Mouse (Mus musculus) limb, embryonic 15.5 days (tissue): ENCODE data around the gene 2210408I21Rik. TPM values are rescaled to one million over a fixed set of nuclear protein-coding genes. Genes with fewer than 3 reads are reported as not detected.
"Not testable (repeated sequence)": the region's sequence is repeated elsewhere in the genome, so short reads cannot be mapped to it uniquely, and the experiment has no call there.

Experiments
- ATAC-seq: fragments of 200-750 bp; cut with Nextera tagmentation; 2 replicates; pipeline ENCODE4 v1.8.0; 2017; ENCODE audit warnings: low read depth, moderate TSS enrichment; ENCODE audit not compliant: insufficient number of reproducible peaks, low FRiP score, low TSS enrichment
- H3K27ac ChIP-seq: fragments of 300-500 bp; sonication (generic); 2 replicates; pipeline ENCODE4 v1.5.1; 2015; ENCODE audit warnings: moderate library complexity, mild to moderate bottlenecking, inconsistent platforms
- H3K27me3 ChIP-seq: fragments of 300-500 bp; sonication (generic); 2 replicates; pipeline ENCODE4 v1.6.1; 2015; ENCODE audit warnings: inconsistent platforms
- H3K36me3 ChIP-seq: fragments of 300-500 bp; sonication (generic); 2 replicates; pipeline ENCODE4 v1.6.1; 2015; ENCODE audit warnings: inconsistent platforms
- H3K4me1 ChIP-seq: fragments of 300-500 bp; sonication (generic); 2 replicates; pipeline ENCODE4 v1.6.1; 2015; ENCODE audit warnings: inconsistent platforms
- H3K4me2 ChIP-seq: fragments of 300-500 bp; sonication (generic); 2 replicates; pipeline ENCODE4 v1.6.1; 2015; ENCODE audit warnings: mild to moderate bottlenecking, inconsistent platforms
- H3K4me3 ChIP-seq: fragments of 300-500 bp; sonication (generic); 2 replicates; pipeline ENCODE4 v1.5.1; 2015; ENCODE audit warnings: mild to moderate bottlenecking, inconsistent platforms
- H3K9ac ChIP-seq: fragments of 300-500 bp; sonication (generic); 2 replicates; pipeline ENCODE4 v1.6.1; 2015; ENCODE audit warnings: inconsistent platforms
- H3K9me3 ChIP-seq: fragments of 300-500 bp; sonication (generic); 2 replicates; pipeline ENCODE4 v1.6.1; 2016; ENCODE audit warnings: inconsistent platforms
- WGBS: fragments of 180-500 bp; shearing (Covaris S2); methylation state at CpG from one replicate; pipeline ENCODE4 v1.1.7; 2015; 5-methylcytosine and 5-hydroxymethylcytosine counted together
- polyA plus RNA-seq: library from polyadenylated mRNA; unstranded; fragments of >200 nt; fragmentation: Nextera tagmentation; extraction: Ambion mirVana; gene quantifications from 2 replicates; pipeline ENCODE4 v1.2.1, GENCODE M21; 2015

The 2210408I21Rik gene
- polyA plus RNA-seq, result 8.6 and 9.8 TPM in 2 replicates

- peak within 1 kb of the TSS; percentile 90 for H3K27ac ChIP-seq
- WGBS, result under 1% methylated on average over 65 of the region's 65 CpGs
- no peaks in the 10 kb centered on the region for H3K27me3 ChIP-seq
- H3K36me3 ChIP-seq, result no peaks in the 10 kb centered on the region
- H3K9ac ChIP-seq, result peak within 1 kb of the TSS; percentile 93
- H3K9me3 ChIP-seq, result no peaks in the 10 kb centered on the region
- peak; percentile 93 for ATAC-seq
- H3K4me1 ChIP-seq, result peaks cover 6% of the 10 kb centered on the region; the same call in 1 of the 2 replicates
- peak within 1 kb of the TSS; percentile 89 for H3K4me3 ChIP-seq
- peak within 1 kb of the TSS; percentile 56 for H3K4me2 ChIP-seq
These were observed at the start of gene 2210408I21Rik, which contains the start of gene Slf1 for GRCm38 (mm10) chr13:77134931-77135620. 2210408I21Rik (plus strand) TSS chr13:77135540. Slf1 (minus strand) TSS chr13:77135473.

GRCm38 (mm10) chr13:77092876-77093275 is 42.5 kb upstream of the 2210408I21Rik start:
- 96% methylated on average over 1 of the region's 1 CpGs for WGBS
- ATAC-seq, H3K4me3 ChIP-seq, H3K4me2 ChIP-seq, H3K9me3 ChIP-seq, H3K9ac ChIP-seq, H3K27ac ChIP-seq, H3K4me1 ChIP-seq, H3K27me3 ChIP-seq: not testable (repeated sequence)
- peaks cover 10% of the 10 kb centered on the region for H3K36me3 ChIP-seq

DNA sequence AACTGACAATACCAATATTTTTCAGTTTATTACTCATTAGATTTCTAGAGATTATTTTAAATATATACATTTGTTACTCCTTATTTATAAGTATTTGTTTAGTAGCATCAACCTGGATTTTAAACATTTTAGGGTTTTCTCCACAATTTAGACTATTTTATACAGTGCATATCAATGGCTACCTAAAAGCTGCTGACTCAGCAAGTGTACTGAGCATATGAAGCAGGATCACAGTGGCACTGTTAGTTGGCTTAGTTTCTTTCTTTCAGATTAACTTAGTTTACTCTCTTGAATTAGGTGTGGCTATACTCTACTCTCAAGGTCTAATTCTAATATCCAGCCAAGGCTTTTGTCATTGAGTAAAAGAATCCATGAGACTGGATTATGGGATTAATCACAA is 27.6 kb upstream of the 2210408I21Rik start:
- no peak overlapping the region for H3K4me3 ChIP-seq
- no peaks in the 10 kb centered on the region for H3K9me3 ChIP-seq
- H3K9ac ChIP-seq, result no peak overlapping the region
- no peak overlapping the region for H3K4me2 ChIP-seq
- no peaks in the 10 kb centered on the region for H3K27me3 ChIP-seq
- no peak for ATAC-seq
- no peaks in the 10 kb centered on the region for H3K4me1 ChIP-seq
- H3K36me3 ChIP-seq, result peaks cover 8% of the 10 kb centered on the region
- no peak overlapping the region for H3K27ac ChIP-seq

DNA sequence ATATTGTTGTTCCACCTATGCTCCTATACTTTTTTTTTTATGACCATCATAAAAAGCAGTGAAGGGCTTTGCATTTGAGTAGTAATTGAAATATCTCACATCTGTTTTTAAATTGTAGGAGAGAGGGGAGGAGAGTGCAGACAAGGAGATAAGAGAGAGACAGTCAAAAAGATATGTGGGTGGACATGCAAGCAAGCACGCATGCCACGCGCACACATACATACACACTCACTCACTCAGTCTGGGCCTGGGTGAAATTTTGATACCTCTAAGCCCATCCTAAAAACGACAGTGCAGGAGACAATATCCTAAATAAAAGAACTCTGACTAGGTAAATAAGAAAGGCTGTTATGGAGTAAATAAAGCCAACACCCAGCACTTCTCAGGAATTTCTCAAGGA is 16.6 kb upstream of the 2210408I21Rik start:
- Histone ChIP-seq H3K36me3 (0 out of 2 replicates have a peak, but pooled peaks cover 2% of the 10 kb centered on the region), H3K9me3 (no peaks in the 10 kb centered on the region), H3K4me1 (no peaks in the 10 kb centered on the region), H3K9ac (no peak overlapping the region), H3K27ac (no peak overlapping the region), H3K4me2 (no peak overlapping the region), H3K4me3 (no peak overlapping the region), H3K27me3 (no peaks in the 10 kb centered on the region)
- whole genome bisulfite sequencing, result 96% methylated on average over 4 of the region's 4 CpGs
- ATAC-seq, result no peak

- H3K27me3 ChIP-seq, result no peaks in the 10 kb centered on the region
- no peak overlapping the region for H3K27ac ChIP-seq
- H3K9ac ChIP-seq, result no peak overlapping the region
- H3K9me3 ChIP-seq, result no peaks in the 10 kb centered on the region
- peaks cover 5% of the 10 kb centered on the region; the same call in 1 of the 2 replicates for H3K36me3 ChIP-seq
- no peak overlapping the region for H3K4me3 ChIP-seq
- H3K4me1 ChIP-seq, result no peaks in the 10 kb centered on the region
- ATAC-seq, result no peak
- 93% methylated on average over 3 of the region's 3 CpGs for WGBS
- no peak overlapping the region for H3K4me2 ChIP-seq
These were observed 10.2 kb upstream of the 2210408I21Rik start for GRCm38 (mm10) chr13:77125159-77125558.

GRCm38 (mm10) chr13:77128240-77128639 is 7.1 kb upstream of the 2210408I21Rik start:
- H3K36me3 ChIP-seq, result peaks cover 5% of the 10 kb centered on the region; the same call in 1 of the 2 replicates
- H3K9ac ChIP-seq, result no peak overlapping the region
- WGBS, result 82% methylated on average over 2 of the region's 2 CpGs

GRCm38 (mm10) chr13:77131132-77131531 is 4.2 kb upstream of the 2210408I21Rik start:
- no peak overlapping the region for H3K4me3 ChIP-seq
- ATAC-seq, result no peak
- no peaks in the 10 kb centered on the region for H3K27me3 ChIP-seq
- 0 out of 2 replicates have a peak, but pooled peaks cover 2% of the 10 kb centered on the region for H3K4me1 ChIP-seq
- no peak overlapping the region for H3K27ac ChIP-seq
- H3K36me3 ChIP-seq, result no peaks in the 10 kb centered on the region
- H3K9ac ChIP-seq, result no peak overlapping the region
- no peak overlapping the region for H3K4me2 ChIP-seq
- no peaks in the 10 kb centered on the region for H3K9me3 ChIP-seq
- WGBS, result 81% methylated on average over 2 of the region's 2 CpGs

More at GRCm38 (mm10) chr13:77128240-77128639, 7.1 kb upstream of the 2210408I21Rik start:
- Histone ChIP-seq H3K27me3 (no peaks in the 10 kb centered on the region), H3K9me3 (no peaks in the 10 kb centered on the region), H3K4me3 (no peak overlapping the region), H3K27ac (no peak overlapping the region), H3K4me2 (no peak overlapping the region), H3K4me1 (no peaks in the 10 kb centered on the region)
- no peak for ATAC-seq

DNA sequence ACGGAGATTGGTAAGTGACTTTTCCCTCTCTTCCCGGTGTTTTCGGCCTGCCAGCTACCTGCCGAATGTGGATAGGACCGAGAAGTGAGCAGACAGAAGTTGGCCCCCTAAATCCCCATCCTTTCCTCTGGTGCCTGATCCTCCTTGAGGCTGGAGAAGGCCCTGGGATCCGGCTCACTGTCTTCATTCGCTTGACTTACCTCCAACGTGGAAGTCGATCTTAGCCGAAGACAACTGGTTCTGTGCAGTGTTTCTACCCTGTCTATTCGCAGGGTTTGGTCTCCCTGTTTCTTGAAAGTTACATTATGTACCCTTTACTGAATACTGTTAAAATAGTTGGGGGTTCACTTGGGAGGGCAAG is 261 bp downstream of the 2210408I21Rik start:
- Histone ChIP-seq H3K9ac (peak overlapping the region; percentile 42), H3K9me3 (no peaks in the 10 kb centered on the region), H3K4me2 (peak overlapping the region; percentile 56), H3K27me3 (no peaks in the 10 kb centered on the region), H3K27ac (peak overlapping the region; percentile 90), H3K4me3 (peak overlapping the region; percentile 89), H3K4me1 (peaks cover 6% of the 10 kb centered on the region; the same call in 1 of the 2 replicates), H3K36me3 (no peaks in the 10 kb centered on the region)
- ATAC-seq, result no peak
- under 1% methylated on average over 11 of the region's 11 CpGs for whole genome bisulfite sequencing

- no peak for ATAC-seq
- Histone ChIP-seq H3K9ac (no peak overlapping the region), H3K27me3 (no peaks in the 10 kb centered on the region), H3K36me3 (no peaks in the 10 kb centered on the region), H3K4me1 (peaks cover 3% of the 10 kb centered on the region; the same call in 1 of the 2 replicates), H3K9me3 (no peaks in the 10 kb centered on the region), H3K4me3 (no peak overlapping the region), H3K4me2 (no peak overlapping the region), H3K27ac (no peak overlapping the region)
- WGBS, result 87% methylated on average over 2 of the region's 2 CpGs
These were observed 5.5 kb downstream of the 2210408I21Rik start for GRCm38 (mm10) chr13:77140890-77141289.

GRCm38 (mm10) chr13:77177931-77178330 is 42.6 kb downstream of the 2210408I21Rik start:
- Histone ChIP-seq H3K9ac (no peak overlapping the region), H3K4me1 (no peaks in the 10 kb centered on the region), H3K4me3 (no peak overlapping the region), H3K36me3 (no peaks in the 10 kb centered on the region), H3K27ac (no peak overlapping the region), H3K27me3 (no peaks in the 10 kb centered on the region), H3K9me3 (no peaks in the 10 kb centered on the region), H3K4me2 (no peak overlapping the region)
- ATAC-seq, result no peak

- Histone ChIP-seq H3K36me3 (no peaks in the 10 kb centered on the region), H3K4me2 (no peak overlapping the region), H3K27ac (no peak overlapping the region), H3K9ac (no peak overlapping the region), H3K4me1 (no peaks in the 10 kb centered on the region), H3K4me3 (no peak overlapping the region), H3K27me3 (no peaks in the 10 kb centered on the region), H3K9me3 (no peaks in the 10 kb centered on the region)
- 89% methylated on average over 8 of the region's 8 CpGs for WGBS
- no peak for ATAC-seq
These were observed 55.3 kb downstream of the 2210408I21Rik start for GRCm38 (mm10) chr13:77190606-77191005.

- ATAC-seq, result no peak
- Histone ChIP-seq H3K27me3 (no peaks in the 10 kb centered on the region), H3K27ac (no peak overlapping the region), H3K4me1 (no peaks in the 10 kb centered on the region), H3K4me2 (no peak overlapping the region), H3K36me3 (peaks cover 2% of the 10 kb centered on the region; the same call in 1 of the 2 replicates), H3K4me3 (no peak overlapping the region), H3K9ac (no peak overlapping the region), H3K9me3 (no peaks in the 10 kb centered on the region)
- 95% methylated on average over 2 of the region's 2 CpGs for WGBS
These were observed 56.9 kb downstream of the 2210408I21Rik start for GRCm38 (mm10) chr13:77192201-77192600.
